Mouse (Mus musculus): Measurements from ENCODE around the gene Tra2b.

DNA sequence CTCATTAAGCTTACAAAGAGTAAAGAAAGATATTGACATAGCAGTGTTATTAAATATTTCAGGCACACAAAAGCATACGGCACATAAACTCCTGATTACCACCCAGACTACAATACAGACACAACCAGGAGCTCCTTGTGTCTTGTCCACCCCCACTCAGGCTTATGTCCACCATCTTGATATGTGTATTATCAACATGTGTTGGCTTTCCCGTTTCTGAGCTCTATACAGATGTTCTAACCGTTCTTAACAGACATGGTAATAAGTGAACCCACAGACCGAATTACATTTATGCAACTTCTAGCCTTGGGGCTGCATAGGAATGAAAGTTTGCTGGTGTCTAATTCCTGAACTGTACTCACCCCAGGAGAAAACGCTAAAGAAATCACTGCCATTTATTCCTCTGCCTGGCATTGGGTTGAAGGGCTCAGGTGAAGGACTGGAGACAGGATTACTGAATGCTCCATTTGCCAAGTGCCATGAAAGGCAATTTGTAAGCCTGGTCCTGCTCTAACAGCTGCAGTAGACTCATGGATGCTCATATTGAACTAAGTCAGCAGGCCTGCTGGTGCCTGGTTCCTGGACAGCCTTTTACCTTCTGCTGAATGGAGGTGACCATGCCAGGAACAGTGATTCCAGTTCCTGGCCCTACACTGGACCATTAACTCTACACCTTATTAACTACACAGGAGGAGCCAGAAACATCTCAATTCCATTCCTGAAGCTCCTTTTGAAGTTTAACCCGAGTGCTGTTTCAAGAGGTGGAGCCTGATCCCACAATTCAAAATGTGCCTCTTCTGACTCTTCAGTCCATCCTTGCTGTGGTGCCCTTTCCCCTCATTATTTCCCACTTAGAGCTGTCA is 24.2 kb downstream of the Tra2b start:
- TF ChIP-seq POLR2A (IDR thresholded peaks at IDR 0.05; ENCODE audit: borderline replicate concordance, control insufficient read depth, low read depth, low read length) (no peak), CTCF (IDR thresholded peaks at IDR 0.05; ENCODE audit: control insufficient read depth, insufficient read depth, low read length) (no peak)

Data from bone marrow, adult 2 months (tissue).